Mouse (Mus musculus): ENCODE results near the gene Slc44a5. TPM values are rescaled to one million over a fixed set of nuclear protein-coding genes. Genes with fewer than 3 reads are reported as not detected.

Slc44a5 gene
- total RNA-seq, 1 experiment, result 0.09 TPM

- Histone ChIP-seq H3K9ac (ENCODE audit: insufficient read depth, low read depth, low read length, poor library complexity, severe bottlenecking) (no peak overlapping the region; the same call in 1 of the 2 replicates), H3K4me1 (ENCODE audit: control insufficient read depth in 2 of 2, insufficient read depth in 2 of 2, low read length in 2 of 2, poor library complexity in 1 of 2) (peaks cover 5 to 6% of the 10 kb centered on the region in 2 experiments), H3K36me3 (ENCODE audit: control insufficient read depth, insufficient read depth, low read length, poor library complexity, severe bottlenecking) (peaks cover 6% of the 10 kb centered on the region; the same call in 1 of the 2 replicates), H3K9me3 (ENCODE audit: control insufficient read depth, insufficient read depth, low read depth, low read length) (no peaks in the 10 kb centered on the region), H3K4me3 (ENCODE audit: insufficient read depth in 1 of 2, low read depth in 1 of 2, low read length in 2 of 2, poor library complexity in 1 of 2, severe bottlenecking in 1 of 2) (peak overlapping the region; percentile 96 to 99; a peak in 3 of 4 replicates), H3K27ac (ENCODE audit: insufficient read depth, low read depth, low read length, poor library complexity, severe bottlenecking) (no peak overlapping the region)
- TF ChIP-seq MAFK (IDR thresholded peaks at IDR 0.05; ENCODE audit: insufficient read depth, low read depth, low read length), result no peak
- no peak for TF ChIP-seq HCFC1 (IDR thresholded peaks at IDR 0.05; ENCODE audit: borderline replicate concordance, insufficient read depth, low read length)
- TF ChIP-seq CHD2 (IDR thresholded peaks at IDR 0.05; ENCODE audit: low read depth, low read length), result no peak
- no peak for TF ChIP-seq ZC3H11A (IDR thresholded peaks at IDR 0.05; ENCODE audit: borderline replicate concordance, low read depth, low read length)
- no peak for TF ChIP-seq ZNF384 (IDR thresholded peaks at IDR 0.05; ENCODE audit: low read depth, low read length)
- in situ Hi-C loops (cut with MboI; ENCODE audit: low sequenced_read_pairs in 2 of 2, unreplicated experiment in 2 of 2), result no loop called here
- DNase-seq (ENCODE audit: low read depth, low spot score), result no peak
Measured at GRCm38 (mm10) chr3:153943003-153943640, 30.1 kb upstream of the Slc44a5 start.

- Histone ChIP-seq H3K4me3 (ENCODE audit: insufficient read depth in 1 of 2, low read depth in 1 of 2, low read length in 2 of 2, poor library complexity in 1 of 2, severe bottlenecking in 1 of 2) (peak overlapping the region; percentile 96 to 99), H3K27ac (ENCODE audit: insufficient read depth, low read depth, low read length, poor library complexity, severe bottlenecking) (peak overlapping the region; percentile 46), H3K4me1 (ENCODE audit: control insufficient read depth in 2 of 2, insufficient read depth in 2 of 2, low read length in 2 of 2, poor library complexity in 1 of 2) (peaks cover 5 to 6% of the 10 kb centered on the region in 2 experiments), H3K36me3 (ENCODE audit: control insufficient read depth, insufficient read depth, low read length, poor library complexity, severe bottlenecking) (no peaks in the 10 kb centered on the region; the same call in 1 of the 2 replicates), H3K9ac (ENCODE audit: insufficient read depth, low read depth, low read length, poor library complexity, severe bottlenecking) (peak overlapping the region; percentile 93), H3K9me3 (ENCODE audit: control insufficient read depth, insufficient read depth, low read depth, low read length) (no peaks in the 10 kb centered on the region)
- DNase-seq (ENCODE audit: low read depth, low spot score), result no peak
- no peak; the same call in 1 of the 2 replicates for TF ChIP-seq HCFC1 (IDR thresholded peaks at IDR 0.05; ENCODE audit: borderline replicate concordance, insufficient read depth, low read length)
- TF ChIP-seq ZC3H11A (IDR thresholded peaks at IDR 0.05; ENCODE audit: borderline replicate concordance, low read depth, low read length), result no peak
- no peak for TF ChIP-seq MAFK (IDR thresholded peaks at IDR 0.05; ENCODE audit: insufficient read depth, low read depth, low read length)
- in situ Hi-C loops (cut with MboI; ENCODE audit: low sequenced_read_pairs in 2 of 2, unreplicated experiment in 2 of 2), result no loop called here
Measured at GRCm38 (mm10) chr3:153943901-153944334, 29.3 kb upstream of the Slc44a5 start.

- peak within 1 kb of the TSS; percentile 46 for H3K27ac ChIP-seq (ENCODE audit: insufficient read depth, low read depth, low read length, poor library complexity, severe bottlenecking)
- no peaks in the 10 kb centered on the region for H3K9me3 ChIP-seq (ENCODE audit: control insufficient read depth, insufficient read depth, low read depth, low read length)
- peak; percentile 98 for DNase-seq (ENCODE audit: low read depth, low spot score)
- TF ChIP-seq MAFK (IDR thresholded peaks at IDR 0.05; ENCODE audit: insufficient read depth, low read depth, low read length) (no peak), HCFC1 (IDR thresholded peaks at IDR 0.05; ENCODE audit: borderline replicate concordance, insufficient read depth, low read length) (0 out of 2 replicates have a peak, but pooled peaks have one; percentile 17)
- peak within 1 kb of the TSS; percentile 96 to 99 for H3K4me3 ChIP-seq (ENCODE audit: insufficient read depth in 1 of 2, low read depth in 1 of 2, low read length in 2 of 2, poor library complexity in 1 of 2, severe bottlenecking in 1 of 2)
- H3K4me1 ChIP-seq (ENCODE audit: control insufficient read depth in 2 of 2, insufficient read depth in 2 of 2, low read length in 2 of 2, poor library complexity in 1 of 2), result peaks cover 2 to 4% of the 10 kb centered on the region in 2 experiments
- in situ Hi-C loops (cut with MboI; ENCODE audit: low sequenced_read_pairs in 2 of 2, unreplicated experiment in 2 of 2), result no loop called here
- peak within 1 kb of the TSS; percentile 93 for H3K9ac ChIP-seq (ENCODE audit: insufficient read depth, low read depth, low read length, poor library complexity, severe bottlenecking)
- no peaks in the 10 kb centered on the region; the same call in 1 of the 2 replicates for H3K36me3 ChIP-seq (ENCODE audit: control insufficient read depth, insufficient read depth, low read length, poor library complexity, severe bottlenecking)
Measured at GRCm38 (mm10) chr3:153944335-153944990, 28.8 kb upstream of the Slc44a5 start, which contains the start of gene Acadm. Gene Acadm (minus strand): TSS chr3:153944632.

- Histone ChIP-seq H3K36me3 (ENCODE audit: control insufficient read depth, insufficient read depth, low read length, poor library complexity, severe bottlenecking) (no peaks in the 10 kb centered on the region), H3K4me1 (ENCODE audit: control insufficient read depth in 2 of 2, insufficient read depth in 2 of 2, low read length in 2 of 2, poor library complexity in 1 of 2) (0 out of 4 replicates have a peak, but pooled peaks cover 0 to 2% of the 10 kb centered on the region in 2 experiments), H3K9ac (ENCODE audit: insufficient read depth, low read depth, low read length, poor library complexity, severe bottlenecking) (no peak overlapping the region), H3K9me3 (ENCODE audit: control insufficient read depth, insufficient read depth, low read depth, low read length) (no peaks in the 10 kb centered on the region), H3K4me3 (ENCODE audit: insufficient read depth in 1 of 2, low read depth in 1 of 2, low read length in 2 of 2, poor library complexity in 1 of 2, severe bottlenecking in 1 of 2) (no peak overlapping the region), H3K27ac (ENCODE audit: insufficient read depth, low read depth, low read length, poor library complexity, severe bottlenecking) (no peak overlapping the region)
- TF ChIP-seq ZNF384 (IDR thresholded peaks at IDR 0.05; ENCODE audit: low read depth, low read length) (no peak), MAFK (IDR thresholded peaks at IDR 0.05; ENCODE audit: insufficient read depth, low read depth, low read length) (no peak), HCFC1 (IDR thresholded peaks at IDR 0.05; ENCODE audit: borderline replicate concordance, insufficient read depth, low read length) (no peak), ZC3H11A (IDR thresholded peaks at IDR 0.05; ENCODE audit: borderline replicate concordance, low read depth, low read length) (no peak), CHD2 (IDR thresholded peaks at IDR 0.05; ENCODE audit: low read depth, low read length) (no peak)
- in situ Hi-C loops (cut with MboI; ENCODE audit: low sequenced_read_pairs in 2 of 2, unreplicated experiment in 2 of 2), result no loop called here
- no peak for DNase-seq (ENCODE audit: low read depth, low spot score)
Measured at GRCm38 (mm10) chr3:153947271-153947670, 26.0 kb upstream of the Slc44a5 start.
